Mouse (Mus musculus) splenic B cell, adult 2 months (primary cell): ENCODE measurements at regions not wholly inside any gene's neighbourhood (a gene's known extent, or its start where the extent isn't known, plus 50 kb on each side); places are given as distances from the start of the nearest gene placed in this dataset.
A peak's percentile ranks its signal among the peaks of the same experiment; 100 is the strongest.

Source experiments
- DNase-seq: peaks from one replicate; pipeline ENCODE4 v3.0.0-alpha.2; 2011; ENCODE audit warnings: low read depth, low spot score
- H3K27me3 ChIP-seq: 2 replicates; pipeline ENCODE4 v1.6.1; 2012; ENCODE audit warnings: mild to moderate bottlenecking, low read length, moderate library complexity, mixed read lengths; ENCODE audit not compliant: control insufficient read depth, poor library complexity, insufficient read depth, severe bottlenecking
- H3K36me3 ChIP-seq: 2 replicates; pipeline ENCODE4 v1.6.1; 2012; ENCODE audit warnings: mild to moderate bottlenecking, low read length, moderate library complexity, mixed read lengths; ENCODE audit not compliant: control insufficient read depth, poor library complexity, insufficient read depth, severe bottlenecking

DNA sequence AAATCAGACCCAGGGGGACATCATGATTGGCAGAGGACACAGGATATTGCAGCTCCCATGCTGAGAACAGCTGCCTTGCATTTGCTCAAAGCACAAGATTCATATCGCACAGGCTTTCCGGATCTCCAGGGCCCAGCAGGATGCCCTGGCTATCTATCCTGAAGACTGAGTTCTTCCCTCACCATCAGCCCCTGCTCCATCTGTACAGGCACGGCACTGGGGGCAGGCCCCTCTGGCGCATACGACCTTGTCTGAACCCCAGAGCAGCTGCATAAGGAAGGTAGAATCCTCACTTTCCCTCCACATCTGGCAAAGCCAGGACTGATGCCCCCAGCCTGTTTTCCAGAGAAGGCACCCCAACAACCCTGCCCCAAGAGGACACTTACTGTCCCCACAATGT is 266.8 kb downstream of the Tns1 start:
- no peaks in the 10 kb centered on the region for H3K36me3 ChIP-seq
- no peak for DNase-seq
- H3K27me3 ChIP-seq, result no peaks in the 10 kb centered on the region

GRCm38 (mm10) chr1:73856811-73857210 is 267.4 kb downstream of the Tns1 start:
- H3K36me3 ChIP-seq, result no peaks in the 10 kb centered on the region
- H3K27me3 ChIP-seq, result no peaks in the 10 kb centered on the region
- DNase-seq, result no peak

DNA sequence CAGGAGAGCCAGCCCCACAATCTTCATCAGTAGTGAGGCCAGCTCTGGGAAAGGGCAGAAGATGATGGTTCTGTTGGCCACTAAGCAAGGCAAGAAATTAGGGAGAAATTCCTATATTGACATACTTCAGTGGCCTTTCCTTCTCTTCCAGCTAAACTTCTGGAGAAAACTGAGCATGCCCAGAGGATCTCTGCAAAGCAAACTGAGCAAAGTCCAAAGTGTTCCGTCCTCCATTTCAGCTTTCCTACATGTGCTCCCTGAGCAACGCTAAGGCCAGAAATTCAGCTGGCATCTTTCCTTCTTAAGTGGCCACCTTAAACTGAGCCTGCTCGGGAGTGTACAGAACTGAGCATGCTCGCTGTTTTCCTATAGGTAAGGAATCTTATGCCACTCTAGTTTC is 268.9 kb downstream of the Tns1 start:
- DNase-seq, result no peak
- Histone ChIP-seq H3K27me3 (no peaks in the 10 kb centered on the region), H3K36me3 (no peaks in the 10 kb centered on the region)

DNA sequence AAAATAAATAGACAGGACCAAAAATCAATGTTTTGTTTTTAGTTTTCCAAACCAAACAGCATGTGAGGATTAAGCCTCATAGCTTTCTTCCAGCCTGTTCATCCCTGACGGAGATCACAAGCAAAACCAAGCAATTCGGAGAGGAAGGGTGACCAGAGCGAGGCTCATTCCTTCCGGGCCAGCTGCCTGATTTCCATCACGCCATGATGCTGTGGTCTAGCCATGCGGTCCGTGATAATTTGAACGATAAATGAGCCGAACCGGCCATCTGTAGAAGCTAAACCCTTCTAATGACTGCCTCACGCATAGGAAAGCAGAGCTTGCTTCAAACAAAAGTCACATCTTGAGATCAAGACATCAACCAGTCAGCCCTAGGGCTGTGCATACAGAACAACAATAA is 270.4 kb downstream of the Tns1 start:
- Histone ChIP-seq H3K27me3 (no peaks in the 10 kb centered on the region), H3K36me3 (no peaks in the 10 kb centered on the region)
- DNase-seq, result no peak

DNA sequence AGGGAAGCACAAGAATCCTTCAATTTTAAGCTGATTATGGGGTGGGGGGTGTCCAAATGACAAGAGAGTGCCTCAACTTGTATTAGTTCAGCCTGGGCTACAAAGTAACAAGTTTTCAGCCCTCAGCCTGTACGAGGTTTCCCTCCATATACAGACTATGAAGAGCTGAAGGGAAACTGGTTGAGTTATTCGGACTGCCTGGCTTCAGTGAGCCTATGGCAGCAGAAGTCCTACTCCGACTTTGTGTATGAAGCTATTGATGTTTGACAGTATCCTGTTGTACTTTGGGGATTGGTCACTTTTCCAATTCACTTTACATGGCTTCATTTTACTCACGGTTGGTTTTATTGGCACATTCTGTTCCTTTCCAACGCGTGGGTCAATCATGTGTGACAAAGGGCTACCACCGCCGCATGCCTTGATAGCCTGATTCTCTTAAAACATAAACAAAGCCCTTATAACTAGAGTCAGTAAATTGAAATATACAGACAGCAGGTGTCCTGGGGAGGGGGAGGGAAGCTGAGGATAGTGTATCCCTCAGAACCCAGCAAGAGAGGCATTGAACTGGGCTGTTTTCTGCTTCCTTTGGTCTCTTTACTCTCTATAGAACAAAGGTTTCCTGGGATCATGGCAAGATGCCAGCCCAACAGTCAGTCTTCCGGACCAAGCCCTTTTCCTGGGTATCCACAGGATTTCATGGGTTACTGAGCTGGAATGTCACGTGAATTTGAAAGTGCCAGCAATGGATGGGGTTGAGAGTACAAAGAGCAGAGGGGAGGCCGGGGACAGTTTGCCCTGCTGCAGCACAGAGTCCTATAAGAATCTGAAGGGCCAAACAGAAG is 273.9 kb downstream of the Tns1 start:
- DNase-seq, result no peak
- H3K36me3 ChIP-seq, result no peaks in the 10 kb centered on the region
- no peaks in the 10 kb centered on the region for H3K27me3 ChIP-seq

DNA sequence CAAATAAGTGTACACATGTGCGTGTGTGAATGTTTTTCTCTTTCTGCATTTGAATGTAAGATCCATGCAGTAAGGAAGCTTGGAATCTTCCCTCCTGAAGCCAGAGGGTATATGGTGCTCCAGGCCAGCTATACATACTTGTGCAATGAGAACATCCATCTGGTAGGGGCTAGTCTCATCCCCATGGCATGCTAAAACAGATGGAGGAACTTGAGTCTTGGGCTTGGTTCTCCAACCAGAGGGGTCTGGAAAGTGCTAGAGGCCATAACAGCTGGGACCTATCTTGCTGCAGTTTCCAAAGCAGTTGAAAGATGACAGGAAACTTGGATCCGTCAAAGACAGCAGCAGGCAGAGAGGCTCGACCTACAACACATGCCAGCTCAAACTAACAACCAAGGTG is 275.9 kb downstream of the Tns1 start:
- no peaks in the 10 kb centered on the region for H3K36me3 ChIP-seq
- no peak for DNase-seq
- H3K27me3 ChIP-seq, result no peaks in the 10 kb centered on the region

- no peak for DNase-seq
- Histone ChIP-seq H3K27me3 (no peaks in the 10 kb centered on the region), H3K36me3 (no peaks in the 10 kb centered on the region)
Measured at GRCm38 (mm10) chr1:73847126-73847525, 277.1 kb downstream of the Tns1 start.

DNA sequence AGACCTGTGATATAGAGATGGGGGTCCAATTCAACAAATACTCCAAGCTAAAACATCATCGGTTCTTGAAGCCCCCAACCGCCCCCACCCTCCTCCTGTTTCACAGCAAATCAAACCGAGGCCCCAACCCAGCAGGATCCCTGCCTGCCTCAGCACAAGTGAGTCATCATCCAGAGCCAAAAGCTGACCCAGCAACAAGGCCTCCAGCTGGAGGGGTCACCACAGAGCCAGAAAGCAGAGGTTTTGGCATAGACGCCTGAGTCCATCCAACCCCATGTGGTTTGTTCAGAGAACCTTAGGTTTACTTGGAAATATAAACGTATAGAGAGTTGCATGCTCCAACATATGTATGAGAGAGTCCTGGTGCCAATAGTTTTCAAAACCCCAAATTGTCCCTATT is 279.1 kb downstream of the Tns1 start:
- H3K36me3 ChIP-seq, result no peaks in the 10 kb centered on the region
- no peak for DNase-seq
- H3K27me3 ChIP-seq, result no peaks in the 10 kb centered on the region

DNA sequence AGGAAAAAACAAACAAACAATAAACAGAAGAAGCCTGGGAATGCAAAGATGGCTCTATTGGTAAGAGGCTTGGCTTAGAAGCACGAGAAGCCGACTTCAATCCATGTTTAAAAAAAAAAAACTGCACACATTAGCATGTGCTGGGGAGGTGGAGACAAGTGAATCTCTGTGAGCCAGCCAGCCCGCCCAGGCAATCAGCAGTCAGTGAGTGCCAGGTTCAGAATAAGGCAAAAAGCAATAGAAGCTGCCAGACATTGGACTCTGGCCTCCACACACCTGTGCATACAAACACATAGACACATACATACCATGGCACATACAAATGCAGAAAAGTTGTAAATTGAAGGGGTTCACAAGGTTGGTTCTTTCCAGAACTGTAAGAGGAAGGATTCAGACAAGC is 279.7 kb downstream of the Tns1 start:
- H3K36me3 ChIP-seq, result no peaks in the 10 kb centered on the region
- no peaks in the 10 kb centered on the region for H3K27me3 ChIP-seq
- no peak for DNase-seq

- Histone ChIP-seq H3K27me3 (no peaks in the 10 kb centered on the region), H3K36me3 (no peaks in the 10 kb centered on the region)
- DNase-seq, result no peak
Measured at GRCm38 (mm10) chr1:73839351-73839750, 284.9 kb downstream of the Tns1 start.

- Histone ChIP-seq H3K27me3 (no peaks in the 10 kb centered on the region), H3K36me3 (no peaks in the 10 kb centered on the region)
- no peak for DNase-seq
Measured at GRCm38 (mm10) chr1:73836680-73837079, 287.6 kb downstream of the Tns1 start.

- no peaks in the 10 kb centered on the region for H3K36me3 ChIP-seq
- H3K27me3 ChIP-seq, result no peaks in the 10 kb centered on the region
- no peak for DNase-seq
Measured at GRCm38 (mm10) chr1:73834566-73834965, 289.7 kb downstream of the Tns1 start.

DNA sequence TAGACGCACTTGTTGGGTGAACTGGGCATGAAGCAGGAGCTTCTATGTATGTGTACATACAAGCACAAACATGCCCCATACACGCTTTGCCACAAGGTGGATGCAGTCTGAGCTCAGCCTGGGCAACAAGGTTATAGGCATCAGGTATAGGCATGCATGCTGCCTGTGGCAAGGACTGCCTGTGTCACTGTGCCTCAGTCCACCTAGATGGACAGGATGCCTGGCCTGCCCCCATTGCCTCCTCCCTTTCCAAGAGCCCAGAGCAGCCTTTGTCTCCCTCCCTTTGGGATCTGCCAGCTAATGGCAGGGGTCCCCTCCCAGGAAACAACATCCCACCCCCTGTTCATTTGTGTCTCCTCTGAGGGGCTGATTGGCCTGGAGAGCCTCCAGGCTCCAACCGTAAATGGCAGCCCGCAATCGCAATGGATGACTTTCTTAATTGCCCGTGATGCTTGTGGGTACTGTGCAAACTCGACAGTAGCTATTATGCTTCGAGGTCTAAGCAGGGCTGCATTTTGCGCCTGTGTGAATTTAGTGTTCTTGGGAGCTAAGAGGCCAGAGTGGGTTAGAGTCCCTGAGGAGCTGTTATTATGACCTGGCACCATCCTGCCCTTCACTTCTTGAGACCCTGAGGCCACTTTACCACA is 293.6 kb downstream of the Tns1 start:
- no peaks in the 10 kb centered on the region for H3K36me3 ChIP-seq
- H3K27me3 ChIP-seq, result no peaks in the 10 kb centered on the region
- no peak for DNase-seq

DNA sequence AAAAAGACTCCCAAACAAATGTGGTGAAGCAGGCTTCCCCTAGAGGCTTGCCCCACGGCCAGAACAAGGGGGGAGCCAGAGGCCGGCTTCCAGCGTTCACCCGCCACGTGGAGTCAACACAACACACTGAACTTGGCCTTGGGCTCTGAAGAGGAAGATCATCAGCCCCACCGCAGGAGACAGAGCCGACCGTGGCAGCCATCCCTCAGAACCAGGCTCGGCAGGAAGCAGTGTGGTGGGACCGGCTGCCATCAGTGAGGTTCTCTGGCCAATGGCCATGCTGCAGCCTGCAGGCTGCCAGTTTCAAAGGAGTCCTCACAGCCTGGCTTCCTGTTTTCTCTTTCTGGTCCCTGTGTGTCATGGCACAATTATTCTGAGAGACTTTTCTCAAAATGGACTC is 295.3 kb downstream of the Tns1 start:
- H3K27me3 ChIP-seq, result no peaks in the 10 kb centered on the region

GRCm38 (mm10) chr1:73826243-73826930 is 297.9 kb downstream of the Tns1 start:
- Histone ChIP-seq H3K27me3 (no peaks in the 10 kb centered on the region; the same call in 1 of the 2 replicates), H3K36me3 (no peaks in the 10 kb centered on the region)
- peak; percentile 78 for DNase-seq

More for the DNA sequence above, 295.3 kb downstream of the Tns1 start:
- no peak for DNase-seq
- no peaks in the 10 kb centered on the region for H3K36me3 ChIP-seq
